Mouse (Mus musculus) forebrain, postnatal 0 days (tissue): ENCODE measurements around the gene Slc35c2. TPM values are rescaled to one million over a fixed set of nuclear protein-coding genes. Genes with fewer than 3 reads are reported as not detected.
A peak's percentile ranks its signal among the peaks of the same experiment; 100 is the strongest.

Experiments used
- ATAC-seq: fragments of 200-750 bp; cut with Nextera tagmentation; 2 replicates; pipeline ENCODE4 v1.8.0; 2017; ENCODE audit warnings: mild to moderate bottlenecking, moderate library complexity
- DNase-seq: peaks from one replicate; pipeline ENCODE4 v3.0.0-alpha.2; 2015
- H3K27ac ChIP-seq: fragments of 300-500 bp; sonication (generic); 2 replicates; pipeline ENCODE4 v1.5.1; 2014; ENCODE audit warnings: low read depth, mild to moderate bottlenecking, antibody characterized with exemption, low read length, moderate library complexity, mixed read lengths
- H3K27me3 ChIP-seq: fragments of 300-500 bp; sonication (generic); 2 replicates; pipeline ENCODE4 v1.6.1; 2014; ENCODE audit warnings: mild to moderate bottlenecking, low read length, mixed read lengths; ENCODE audit not compliant: insufficient read depth
- H3K36me3 ChIP-seq: fragments of 300-500 bp; sonication (generic); 2 replicates; pipeline ENCODE4 v1.6.1; 2014; ENCODE audit warnings: mild to moderate bottlenecking, moderate library complexity; ENCODE audit not compliant: insufficient read depth
- H3K4me1 ChIP-seq: fragments of 300-500 bp; sonication (generic); 2 replicates; pipeline ENCODE4 v1.6.1; 2014; ENCODE audit warnings: antibody characterized with exemption; ENCODE audit not compliant: insufficient read depth
- H3K4me2 ChIP-seq: fragments of 300-500 bp; sonication (generic); 2 replicates; pipeline ENCODE4 v1.6.1; 2014; ENCODE audit warnings: low read depth, mild to moderate bottlenecking, moderate library complexity
- H3K4me3 ChIP-seq: fragments of 300-500 bp; sonication (generic); 2 replicates; pipeline ENCODE4 v1.5.1; 2014; ENCODE audit warnings: low read depth, low read length, mixed read lengths
- H3K9ac ChIP-seq: fragments of 300-500 bp; sonication (generic); 2 replicates; pipeline ENCODE4 v1.6.1; 2014; ENCODE audit warnings: mild to moderate bottlenecking
- H3K9me3 ChIP-seq: fragments of 300-500 bp; sonication (generic); 2 replicates; pipeline ENCODE4 v1.6.1; 2016; ENCODE audit warnings: low read length
- CTCF ChIP-seq: sonication (generic); IDR thresholded peaks from 2 replicates; pipeline ENCODE4 v1.5.1; 2016; ENCODE audit warnings: antibody characterized with exemption, control low read depth, low read depth
- WGBS: fragments of 180-500 bp; shearing (Covaris S2); extraction: QIAGEN DNeasy Blood & Tissue Kit; methylation state at CpG from one replicate; pipeline ENCODE4 v1.1.7; 2014; 5-methylcytosine and 5-hydroxymethylcytosine counted together
- polyA plus RNA-seq: library from polyadenylated mRNA; unstranded; fragments of >200 nt; fragmentation: Nextera tagmentation; extraction: Ambion mirVana; gene quantifications from 2 replicates; pipeline ENCODE4 v1.2.1, GENCODE M21; 2015
- total RNA-seq: library from RNA; depleted of rRNA; stranded (reverse); fragments of >200 nt; gene quantifications from 2 replicates; pipeline ENCODE4 v1.2.3, GENCODE M21; 2014

Slc35c2 gene
- total and polyA plus RNA-seq, 2 experiments from 2014 or later = 62.7 to 85.8 TPM

DNA sequence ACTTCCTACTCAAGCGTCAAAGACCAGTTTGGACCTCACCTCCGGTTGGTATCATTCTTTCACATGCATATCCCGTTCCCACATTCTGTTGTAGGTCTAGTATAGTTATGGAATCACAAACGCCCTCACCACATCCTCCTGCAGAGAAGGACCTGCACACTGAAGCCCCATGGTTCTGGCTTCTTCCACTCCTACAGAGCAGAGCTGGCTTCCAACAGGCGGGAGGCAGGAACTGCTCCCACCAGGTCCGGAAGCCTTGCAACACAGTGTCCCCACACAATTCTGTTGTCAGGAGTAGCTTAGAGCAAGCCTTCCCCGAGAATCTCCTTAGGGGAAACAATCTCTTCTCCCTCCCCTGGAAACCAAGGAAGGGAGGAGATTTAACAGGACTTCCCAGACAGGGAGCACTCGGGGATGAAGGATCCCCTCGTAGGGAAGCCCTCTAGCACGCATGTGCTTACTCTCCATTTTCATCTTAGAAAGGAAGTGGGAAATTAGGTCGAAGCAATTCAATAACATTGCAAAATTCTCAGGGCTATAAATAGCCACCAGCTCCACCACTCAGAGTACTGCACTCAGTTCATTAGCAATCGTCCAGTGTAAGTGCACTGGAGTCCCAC, 33.0 kb upstream of the Slc35c2 start:
- peaks cover 42% of the 10 kb centered on the region for H3K4me1 ChIP-seq
- H3K9ac ChIP-seq = no peak overlapping the region
- TF ChIP-seq CTCF = no peak
- H3K9me3 ChIP-seq = no peaks in the 10 kb centered on the region
- H3K36me3 ChIP-seq = peaks cover 7% of the 10 kb centered on the region; the same call in 1 of the 2 replicates
- 58% methylated on average over 12 of the region's 12 CpGs for WGBS
- ATAC-seq = no peak
- H3K27ac ChIP-seq = peak overlapping the region; percentile 59
- H3K4me3 ChIP-seq = no peak overlapping the region
- H3K27me3 ChIP-seq = no peaks in the 10 kb centered on the region
- DNase-seq = no peak
- H3K4me2 ChIP-seq = no peak overlapping the region

DNA sequence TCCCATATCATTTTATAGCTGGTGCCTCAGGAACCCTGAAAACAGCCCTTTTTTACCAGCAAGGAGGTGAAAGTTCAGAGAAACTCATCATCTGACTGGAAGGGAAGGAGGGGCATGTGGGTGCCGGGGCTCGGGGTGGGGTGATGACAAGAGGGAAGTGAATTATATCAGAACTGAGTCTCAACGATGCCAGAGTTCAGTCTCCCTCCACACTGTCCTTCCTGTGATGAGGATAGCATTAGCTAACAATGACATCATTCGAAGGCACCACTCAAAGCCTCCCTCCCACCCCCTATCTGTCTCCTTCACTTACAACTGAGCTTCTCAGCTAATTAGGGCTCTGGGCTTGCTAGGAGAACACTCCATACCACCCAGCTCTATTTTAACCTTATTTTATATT, 31.8 kb upstream of the Slc35c2 start:
- Histone ChIP-seq H3K4me1 (peaks cover 37% of the 10 kb centered on the region), H3K27ac (no peak overlapping the region), H3K4me3 (no peak overlapping the region), H3K9ac (no peak overlapping the region), H3K9me3 (no peaks in the 10 kb centered on the region), H3K27me3 (no peaks in the 10 kb centered on the region), H3K36me3 (peaks cover 18% of the 10 kb centered on the region), H3K4me2 (no peak overlapping the region)
- WGBS = 70% methylated on average over 4 of the region's 4 CpGs
- DNase-seq (no peak), ATAC-seq (no peak)
- no peak for TF ChIP-seq CTCF

DNA sequence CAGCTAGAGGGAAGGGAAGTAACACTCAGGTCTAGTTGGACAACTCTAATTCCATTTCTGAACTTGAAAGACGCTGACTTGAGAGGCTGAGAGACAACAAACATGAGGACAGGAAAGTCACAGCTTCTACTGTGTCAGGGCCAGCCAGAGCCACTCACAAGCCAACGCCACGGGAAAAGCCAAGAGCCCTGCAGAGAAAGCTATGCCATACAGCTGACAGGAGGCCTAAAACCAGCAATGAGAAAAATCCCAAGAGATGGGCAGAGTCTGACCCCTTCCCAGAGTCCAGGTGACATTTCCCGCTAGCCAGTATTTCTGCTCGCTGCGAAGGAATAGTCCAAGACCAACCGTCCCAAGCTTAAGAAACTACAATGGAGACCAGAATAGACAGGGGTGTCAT, 31.3 kb upstream of the Slc35c2 start:
- H3K4me2 ChIP-seq = no peak overlapping the region
- no peaks in the 10 kb centered on the region for H3K9me3 ChIP-seq
- no peak overlapping the region for H3K4me3 ChIP-seq
- no peak overlapping the region for H3K27ac ChIP-seq
- TF ChIP-seq CTCF = no peak
- no peaks in the 10 kb centered on the region for H3K27me3 ChIP-seq
- H3K4me1 ChIP-seq = peaks cover 32% of the 10 kb centered on the region
- no peak for ATAC-seq
- WGBS = 84% methylated on average over 7 of the region's 7 CpGs
- H3K36me3 ChIP-seq = peaks cover 24% of the 10 kb centered on the region
- DNase-seq = no peak
- no peak overlapping the region for H3K9ac ChIP-seq

DNA sequence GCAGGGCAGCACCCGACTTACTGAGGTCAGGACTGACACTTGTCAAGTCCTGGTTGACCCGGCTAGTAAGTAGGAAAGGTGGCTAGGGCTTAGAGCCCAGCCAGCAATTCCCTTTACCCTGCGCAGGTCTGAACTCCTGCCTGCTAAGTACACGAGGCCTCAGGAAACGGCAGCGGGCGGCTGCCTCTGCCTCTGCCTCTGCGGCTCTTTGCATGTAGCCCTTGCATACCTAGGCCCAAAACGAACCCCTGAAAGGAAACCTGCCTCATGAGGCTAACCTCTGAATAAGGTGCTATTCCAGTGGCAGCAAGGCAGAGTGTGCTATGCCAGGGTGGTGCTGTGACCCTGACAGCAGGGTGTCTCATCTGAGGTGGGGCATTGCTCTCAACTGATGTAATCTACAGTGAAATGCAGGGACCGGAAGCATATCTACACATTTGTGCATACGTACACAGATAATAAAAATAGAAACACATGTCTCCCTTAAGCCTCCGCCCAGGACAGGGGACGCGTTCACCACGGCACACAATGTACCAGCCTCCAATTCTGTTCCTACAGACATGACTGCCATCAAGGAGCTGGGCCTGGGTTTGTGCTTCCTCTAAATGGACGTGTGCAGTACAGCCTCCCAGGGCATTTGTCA, 30.1 kb upstream of the Slc35c2 start:
- TF ChIP-seq CTCF = no peak
- peak overlapping the region; percentile 44 for H3K9ac ChIP-seq
- WGBS = 49% methylated on average over 16 of the region's 16 CpGs
- peaks cover 30% of the 10 kb centered on the region for H3K4me1 ChIP-seq
- no peak for DNase-seq
- H3K9me3 ChIP-seq = no peaks in the 10 kb centered on the region
- H3K27ac ChIP-seq = peak overlapping the region; percentile 82
- ATAC-seq = no peak
- H3K4me2 ChIP-seq = no peak overlapping the region
- no peak overlapping the region for H3K4me3 ChIP-seq
- H3K36me3 ChIP-seq = peaks cover 34% of the 10 kb centered on the region
- H3K27me3 ChIP-seq = no peaks in the 10 kb centered on the region

DNA sequence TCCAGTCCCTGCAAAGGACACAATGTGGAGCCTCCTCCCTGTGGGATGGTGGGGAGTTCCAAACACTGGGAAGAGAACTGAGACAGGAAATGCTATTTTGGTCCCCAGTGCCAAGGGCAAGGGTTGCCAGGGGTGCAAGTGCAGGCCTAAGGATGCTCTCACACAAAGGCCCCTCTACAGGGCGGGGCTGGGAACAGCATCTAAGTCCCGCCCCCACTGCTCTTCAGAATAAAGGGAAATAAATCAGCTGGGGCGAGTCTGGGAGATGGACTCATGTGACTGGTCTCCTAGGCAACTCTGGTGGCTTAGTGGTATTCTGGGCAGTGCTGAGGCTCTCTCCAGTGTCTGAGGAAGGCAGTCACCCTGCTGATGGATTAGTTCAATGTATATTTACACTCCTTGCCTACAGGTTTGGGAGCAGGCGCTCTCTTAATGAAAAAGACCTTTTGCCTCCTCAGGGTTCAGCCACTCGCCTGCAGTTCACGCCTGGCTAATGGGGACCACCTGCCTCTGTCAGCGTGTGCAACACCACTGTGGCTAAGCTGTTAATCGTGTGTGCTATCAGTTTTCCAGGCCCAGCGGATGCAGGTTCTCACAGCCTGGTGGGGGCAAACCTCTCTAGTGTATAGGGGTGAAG, 29.3 kb upstream of the Slc35c2 start:
- Histone ChIP-seq H3K27ac (peak overlapping the region; percentile 82), H3K4me1 (peaks cover 30% of the 10 kb centered on the region), H3K36me3 (peaks cover 39% of the 10 kb centered on the region), H3K27me3 (no peaks in the 10 kb centered on the region), H3K9ac (peak overlapping the region; percentile 44), H3K4me3 (no peak overlapping the region), H3K9me3 (no peaks in the 10 kb centered on the region), H3K4me2 (peak overlapping the region; percentile 31)
- ATAC-seq (peak; percentile 93), DNase-seq (peak; percentile 82)
- WGBS = 5% methylated on average over 9 of the region's 9 CpGs
- 0 out of 2 replicates have a peak, but pooled peaks have one; percentile 4 for TF ChIP-seq CTCF

DNA sequence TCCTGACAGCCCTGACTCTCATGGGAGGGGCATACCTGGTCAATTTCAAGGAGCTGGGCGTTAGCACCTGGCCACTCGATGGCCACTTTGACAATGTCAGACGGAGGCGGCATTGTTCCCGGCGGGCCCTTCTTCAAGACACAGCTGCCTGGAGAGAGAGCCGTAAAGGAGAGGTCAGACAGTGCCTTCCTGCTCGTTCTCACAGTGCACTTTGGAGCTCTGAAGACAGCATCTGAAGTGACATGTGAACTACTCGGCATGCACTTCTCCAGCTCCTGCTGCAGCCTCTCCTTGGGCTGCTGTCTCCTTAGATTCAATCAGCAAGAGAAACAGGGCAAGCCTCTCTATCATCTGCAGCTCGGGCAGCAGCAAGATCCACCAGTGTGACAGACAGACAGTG, 28.5 kb upstream of the Slc35c2 start:
- H3K4me3 ChIP-seq = no peak overlapping the region
- no peak overlapping the region for H3K4me2 ChIP-seq
- 0 out of 2 replicates have a peak, but pooled peaks have one; percentile 3 for ATAC-seq
- H3K36me3 ChIP-seq = peaks cover 44% of the 10 kb centered on the region
- peak overlapping the region; percentile 82 for H3K27ac ChIP-seq
- no peak for DNase-seq
- 51% methylated on average over 10 of the region's 10 CpGs for WGBS
- peaks cover 27% of the 10 kb centered on the region for H3K4me1 ChIP-seq
- no peaks in the 10 kb centered on the region for H3K27me3 ChIP-seq
- TF ChIP-seq CTCF = no peak
- no peaks in the 10 kb centered on the region for H3K9me3 ChIP-seq
- peak overlapping the region; percentile 37 for H3K9ac ChIP-seq

DNA sequence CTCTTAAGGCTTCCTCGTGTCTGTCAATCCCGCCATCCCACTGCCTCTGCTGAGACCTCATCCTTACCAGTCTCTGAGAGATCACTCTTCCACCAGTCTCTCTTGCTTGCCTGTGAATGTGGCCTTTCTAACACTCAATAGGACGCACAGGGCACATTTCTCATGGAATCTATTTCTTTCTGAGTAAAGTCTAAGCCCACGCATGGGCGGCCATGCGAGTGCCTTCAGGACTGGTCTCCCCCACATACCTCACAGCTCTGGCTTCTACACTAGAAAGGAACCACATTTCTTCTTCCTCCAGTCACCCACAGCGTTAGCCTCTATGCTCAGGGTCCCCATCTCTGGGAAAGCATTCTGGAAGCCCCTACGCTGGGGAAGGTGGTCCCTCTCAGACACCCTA, 26.5 kb upstream of the Slc35c2 start:
- WGBS = 86% methylated on average over 8 of the region's 8 CpGs
- peaks cover 21% of the 10 kb centered on the region for H3K4me1 ChIP-seq
- no peak for TF ChIP-seq CTCF

More for the DNA sequence above, 26.5 kb upstream of the Slc35c2 start:
- Histone ChIP-seq H3K9me3 (no peaks in the 10 kb centered on the region), H3K27me3 (no peaks in the 10 kb centered on the region), H3K27ac (no peak overlapping the region), H3K9ac (no peak overlapping the region), H3K4me2 (no peak overlapping the region), H3K36me3 (peaks cover 61% of the 10 kb centered on the region), H3K4me3 (no peak overlapping the region)
- ATAC-seq (no peak), DNase-seq (no peak)
